Mouse (Mus musculus) cortical plate, adult 2 months (tissue): ENCODE data around the gene Sgsm3.

Source experiments
- CTCF ChIP-seq: fragments of 200-500 bp; IDR thresholded peaks from 2 replicates; pipeline ENCODE4 v1.5.1; 2011; ENCODE audit warnings: mild to moderate bottlenecking, control low read depth, low read length; ENCODE audit not compliant: insufficient read depth; ENCODE audit errors: extremely low read depth
- POLR2A ChIP-seq: fragments of 200-500 bp; IDR thresholded peaks from 2 replicates; pipeline ENCODE4 v1.6.1; 2011; ENCODE audit warnings: mild to moderate bottlenecking, low read length, control low read depth; ENCODE audit not compliant: insufficient read depth; ENCODE audit errors: extremely low read depth

GRCm38 (mm10) chr15:81049401-81050053 lies 72.0 kb downstream of the Sgsm3 start:
- TF ChIP-seq POLR2A (no peak), CTCF (peak; percentile 65)
